Mouse (Mus musculus): ENCODE results near the gene Cyp4f17. TPM values are rescaled to one million over a fixed set of nuclear protein-coding genes. Genes with fewer than 3 reads are reported as not detected.
"Not testable (repeated sequence)": the region's sequence is repeated elsewhere in the genome, so short reads cannot be mapped to it uniquely, and the experiment has no call there.

The Cyp4f17 gene
- polyA plus RNA-seq, 1 experiment = not detected

DNA sequence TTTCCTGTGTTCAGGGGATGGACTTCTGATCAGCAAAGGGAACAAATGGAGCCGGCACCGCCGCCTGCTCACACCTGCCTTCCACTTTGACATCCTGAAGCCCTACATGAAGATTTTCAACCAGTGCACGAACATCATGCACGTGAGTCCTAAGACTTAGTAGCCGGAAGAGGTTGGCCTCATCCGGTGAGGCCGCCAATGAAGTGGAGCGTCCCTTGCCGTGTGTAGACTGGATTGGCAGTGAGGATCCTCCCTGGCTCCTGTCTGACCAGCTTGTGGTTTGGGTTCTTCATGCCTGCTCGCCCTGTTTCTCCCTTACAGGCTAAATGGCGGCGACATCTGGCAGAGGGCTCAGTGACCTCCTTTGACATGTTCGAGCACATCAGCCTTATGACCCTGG, 24.1 kb upstream of the Cyp4f17 start:
- no peak overlapping the region for H3K4me3 ChIP-seq (ENCODE audit: insufficient read depth, low read depth, low read length)
- WGBS = 89% methylated on average over 14 of the region's 14 CpGs
- no peak overlapping the region for H3K27ac ChIP-seq (ENCODE audit: insufficient read depth, low read depth, low read length)
- H3K4me1 ChIP-seq (ENCODE audit: control insufficient read depth, insufficient read depth, low read length) = peaks cover 3% of the 10 kb centered on the region; the same call in 1 of the 2 replicates
- TF ChIP-seq CTCF (IDR thresholded peaks at IDR 0.05; ENCODE audit: insufficient read depth, low read depth, low read length) (no peak), POLR2A (IDR thresholded peaks at IDR 0.05; ENCODE audit: insufficient read depth, low read depth, low read length) (no peak)

GRCm38 (mm10) chr17:32483200-32483599, 22.6 kb upstream of the Cyp4f17 start:
- peak overlapping the region; percentile 15 for H3K4me3 ChIP-seq (ENCODE audit: insufficient read depth, low read depth, low read length)

GRCm38 (mm10) chr17:32492349-32492980, 13.4 kb upstream of the Cyp4f17 start:
- H3K27ac ChIP-seq (ENCODE audit: insufficient read depth, low read depth, low read length) = no peak overlapping the region
- H3K4me1 ChIP-seq (ENCODE audit: control insufficient read depth, insufficient read depth, low read length) = no peaks in the 10 kb centered on the region; the same call in 1 of the 2 replicates
- peak overlapping the region; percentile 27 for H3K4me3 ChIP-seq (ENCODE audit: insufficient read depth, low read depth, low read length)
- TF ChIP-seq POLR2A (IDR thresholded peaks at IDR 0.05; ENCODE audit: insufficient read depth, low read depth, low read length) = no peak
- TF ChIP-seq CTCF (IDR thresholded peaks at IDR 0.05; ENCODE audit: insufficient read depth, low read depth, low read length) = no peak
- 14% methylated on average over 30 of the region's 30 CpGs for WGBS

More at GRCm38 (mm10) chr17:32483200-32483599, 22.6 kb upstream of the Cyp4f17 start:
- TF ChIP-seq CTCF (IDR thresholded peaks at IDR 0.05; ENCODE audit: insufficient read depth, low read depth, low read length) (peak; percentile 45; the same call in 1 of the 2 replicates), POLR2A (IDR thresholded peaks at IDR 0.05; ENCODE audit: insufficient read depth, low read depth, low read length) (no peak)
- Histone ChIP-seq H3K27ac (ENCODE audit: insufficient read depth, low read depth, low read length) (no peak overlapping the region), H3K4me1 (ENCODE audit: control insufficient read depth, insufficient read depth, low read length) (peaks cover 3% of the 10 kb centered on the region; the same call in 1 of the 2 replicates)
- WGBS = 14% methylated on average over 18 of the region's 18 CpGs

- no peak overlapping the region for H3K4me3 ChIP-seq (ENCODE audit: insufficient read depth, low read depth, low read length)
- WGBS = 70% methylated on average over 1 of the region's 1 CpGs
- H3K4me1 ChIP-seq (ENCODE audit: control insufficient read depth, insufficient read depth, low read length) = no peaks in the 10 kb centered on the region; the same call in 1 of the 2 replicates
- no peak overlapping the region for H3K27ac ChIP-seq (ENCODE audit: insufficient read depth, low read depth, low read length)
- TF ChIP-seq POLR2A (IDR thresholded peaks at IDR 0.05; ENCODE audit: insufficient read depth, low read depth, low read length) = no peak
- no peak for TF ChIP-seq CTCF (IDR thresholded peaks at IDR 0.05; ENCODE audit: insufficient read depth, low read depth, low read length)
Observed at GRCm38 (mm10) chr17:32494601-32495000, 11.2 kb upstream of the Cyp4f17 start.

DNA sequence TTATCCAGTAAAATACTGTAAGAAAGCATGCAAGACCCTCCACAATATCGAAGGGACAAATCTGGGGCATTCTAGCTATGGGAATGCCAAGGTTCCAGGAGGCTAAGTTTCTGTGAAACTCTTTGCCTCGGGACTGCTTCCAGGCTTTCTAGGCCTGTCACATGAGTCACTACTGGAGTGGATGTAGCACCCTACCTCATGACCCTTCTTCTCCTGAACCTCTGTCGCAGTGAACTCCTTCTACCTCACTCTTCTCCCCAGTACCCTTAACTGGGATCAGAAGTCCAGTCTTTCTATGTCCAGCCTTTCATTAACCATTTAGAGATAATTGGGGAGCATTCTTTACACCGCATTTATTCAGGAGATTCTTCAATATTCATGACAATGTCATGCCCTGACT, 5.3 kb upstream of the Cyp4f17 start:
- H3K4me3 ChIP-seq (ENCODE audit: insufficient read depth, low read depth, low read length); H3K4me1 ChIP-seq (ENCODE audit: control insufficient read depth, insufficient read depth, low read length); H3K27ac ChIP-seq (ENCODE audit: insufficient read depth, low read depth, low read length): not testable (repeated sequence)
- 72% methylated on average over 4 of the region's 4 CpGs for WGBS

DNA sequence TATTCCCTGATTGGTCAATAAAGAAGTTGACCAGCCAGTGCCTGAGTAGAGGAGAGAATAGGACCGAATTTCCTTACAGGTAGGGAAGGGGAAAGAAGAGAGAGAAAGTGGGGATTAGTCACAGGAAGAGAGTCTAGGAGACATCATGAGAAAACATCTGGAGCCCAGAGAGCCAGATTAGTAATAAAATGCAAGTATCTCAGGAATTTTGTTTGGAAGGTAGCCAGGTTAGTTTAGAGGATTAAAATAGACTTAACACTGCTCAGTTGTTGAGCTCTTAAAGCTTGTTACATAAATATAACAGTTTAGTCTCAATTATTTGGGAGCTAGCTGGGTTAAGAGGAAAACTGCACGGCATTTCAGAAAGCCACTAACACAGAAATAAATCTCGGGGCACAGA, 4.8 kb upstream of the Cyp4f17 start:
- no peaks in the 10 kb centered on the region for H3K4me1 ChIP-seq (ENCODE audit: control insufficient read depth, insufficient read depth, low read length)
- no peak overlapping the region for H3K4me3 ChIP-seq (ENCODE audit: insufficient read depth, low read depth, low read length)
- no peak overlapping the region for H3K27ac ChIP-seq (ENCODE audit: insufficient read depth, low read depth, low read length)
- 38% methylated on average over 3 of the region's 3 CpGs for WGBS
- TF ChIP-seq CTCF (IDR thresholded peaks at IDR 0.05; ENCODE audit: insufficient read depth, low read depth, low read length) = no peak
- TF ChIP-seq POLR2A (IDR thresholded peaks at IDR 0.05; ENCODE audit: insufficient read depth, low read depth, low read length) = no peak

- WGBS = 93% methylated on average over 2 of the region's 2 CpGs
- H3K27ac ChIP-seq (ENCODE audit: insufficient read depth, low read depth, low read length) = no peak overlapping the region
- TF ChIP-seq CTCF (IDR thresholded peaks at IDR 0.05; ENCODE audit: insufficient read depth, low read depth, low read length) (no peak), POLR2A (IDR thresholded peaks at IDR 0.05; ENCODE audit: insufficient read depth, low read depth, low read length) (no peak)
- 0 out of 2 replicates have a peak, but pooled peaks cover 4% of the 10 kb centered on the region for H3K4me1 ChIP-seq (ENCODE audit: control insufficient read depth, insufficient read depth, low read length)
- H3K4me3 ChIP-seq (ENCODE audit: insufficient read depth, low read depth, low read length) = no peak overlapping the region
Observed at GRCm38 (mm10) chr17:32503111-32503510, 2.7 kb upstream of the Cyp4f17 start.

DNA sequence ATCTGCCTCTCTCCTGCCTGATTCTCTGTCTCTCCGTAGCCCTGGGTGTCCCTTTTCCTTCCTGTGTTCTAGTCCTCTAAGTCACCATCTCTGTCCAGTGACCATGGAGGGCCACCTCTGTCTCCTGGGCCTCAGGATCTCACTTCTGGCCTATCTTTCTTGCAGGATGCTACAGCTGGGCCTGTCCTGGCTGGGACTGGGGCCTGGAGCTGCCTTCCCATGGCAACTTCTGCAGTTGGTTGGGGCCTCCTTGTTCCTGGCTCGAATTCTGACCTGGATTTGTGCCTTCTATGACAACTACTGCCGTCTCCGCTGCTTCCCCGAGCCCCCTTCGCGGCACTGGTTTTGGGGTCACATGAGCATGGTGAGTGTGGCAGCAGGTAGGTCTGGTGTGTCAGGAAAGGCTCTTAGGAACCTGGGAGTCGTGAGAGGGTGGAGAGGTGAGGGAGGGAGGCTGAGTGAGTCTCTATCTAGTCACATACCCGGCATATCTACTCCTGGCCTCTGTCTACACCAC, 937 bp downstream of the Cyp4f17 start:
- Histone ChIP-seq H3K4me3 (ENCODE audit: insufficient read depth, low read depth, low read length) (peak overlapping the region; percentile 39), H3K27ac (ENCODE audit: insufficient read depth, low read depth, low read length) (peak overlapping the region; percentile 29; the same call in 1 of the 2 replicates), H3K4me1 (ENCODE audit: control insufficient read depth, insufficient read depth, low read length) (0 out of 2 replicates have a peak, but pooled peaks cover 4% of the 10 kb centered on the region)
- WGBS = 47% methylated on average over 9 of the region's 9 CpGs
- TF ChIP-seq POLR2A (IDR thresholded peaks at IDR 0.05; ENCODE audit: insufficient read depth, low read depth, low read length) (no peak), CTCF (IDR thresholded peaks at IDR 0.05; ENCODE audit: insufficient read depth, low read depth, low read length) (no peak)

DNA sequence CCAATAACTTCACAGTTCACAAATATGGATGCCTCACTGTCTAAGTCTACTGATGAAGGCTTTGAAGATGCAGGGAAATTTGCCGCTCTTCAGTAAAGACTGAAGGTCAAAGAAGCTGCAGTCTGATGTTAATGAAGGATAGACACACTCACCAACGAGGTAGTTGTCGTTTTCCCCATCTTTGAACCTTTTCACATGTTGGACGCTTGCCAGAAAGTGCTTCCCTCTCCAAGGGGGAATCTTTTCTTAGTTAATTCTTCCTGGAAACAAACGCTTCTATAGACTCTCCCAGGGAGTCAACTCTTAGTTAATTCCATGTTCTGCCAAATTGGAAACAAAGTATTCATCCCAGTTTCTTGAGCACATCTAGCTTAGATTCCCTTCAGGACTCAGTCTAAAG, 10.3 kb downstream of the Cyp4f17 start:
- H3K4me1 ChIP-seq (ENCODE audit: control insufficient read depth, insufficient read depth, low read length) = no peaks in the 10 kb centered on the region
- no peak overlapping the region for H3K4me3 ChIP-seq (ENCODE audit: insufficient read depth, low read depth, low read length)
- H3K27ac ChIP-seq (ENCODE audit: insufficient read depth, low read depth, low read length) = no peak overlapping the region
- TF ChIP-seq POLR2A (IDR thresholded peaks at IDR 0.05; ENCODE audit: insufficient read depth, low read depth, low read length) (no peak), CTCF (IDR thresholded peaks at IDR 0.05; ENCODE audit: insufficient read depth, low read depth, low read length) (no peak)
- 41% methylated on average over 5 of the region's 5 CpGs for WGBS
